Mouse (Mus musculus): ENCODE measurements around the gene Ap2a1.

Gene Ap2a1

GRCm38 (mm10) chr7:44952611-44953306, 23.5 kb upstream of the Ap2a1 start:
- peak; percentile 86 for DNase-seq (ENCODE audit: low spot score)

- peak; percentile 70 for DNase-seq (ENCODE audit: low spot score)
These were observed 22.7 kb upstream of the Ap2a1 start for GRCm38 (mm10) chr7:44951960-44952359.

- DNase-seq (ENCODE audit: low spot score): no peak
These were observed 20.6 kb upstream of the Ap2a1 start for GRCm38 (mm10) chr7:44949922-44950321.

- DNase-seq (ENCODE audit: low spot score): no peak
These were observed 13.6 kb upstream of the Ap2a1 start, which contains the start of gene Tsks for GRCm38 (mm10) chr7:44942904-44943303. Tsks (plus strand) TSS chr7:44943204.

GRCm38 (mm10) chr7:44938680-44939079, 9.4 kb upstream of the Ap2a1 start:
- DNase-seq (ENCODE audit: low spot score): no peak

- DNase-seq (ENCODE audit: low spot score): no peak
These were observed 726 bp downstream of the Ap2a1 start for GRCm38 (mm10) chr7:44928570-44928969.

- DNase-seq (ENCODE audit: low spot score): no peak
These were observed 3.8 kb downstream of the Ap2a1 start for GRCm38 (mm10) chr7:44925468-44925867.

GRCm38 (mm10) chr7:44922530-44922929, 6.8 kb downstream of the Ap2a1 start:
- DNase-seq (ENCODE audit: low spot score): no peak

- no peak for DNase-seq (ENCODE audit: low spot score)
These were observed 10.2 kb downstream of the Ap2a1 start for GRCm38 (mm10) chr7:44919127-44919526.

GRCm38 (mm10) chr7:44918219-44918618, 11.1 kb downstream of the Ap2a1 start:
- no peak for DNase-seq (ENCODE audit: low spot score)

GRCm38 (mm10) chr7:44916881-44917280, 12.4 kb downstream of the Ap2a1 start:
- DNase-seq (ENCODE audit: low spot score): no peak

- no peak for DNase-seq (ENCODE audit: low spot score)
These were observed 13.1 kb downstream of the Ap2a1 start for GRCm38 (mm10) chr7:44916191-44916590.

- DNase-seq (ENCODE audit: low spot score): no peak
These were observed 14.0 kb downstream of the Ap2a1 start for GRCm38 (mm10) chr7:44915314-44915713.

- no peak for DNase-seq (ENCODE audit: low spot score)
These were observed 14.9 kb downstream of the Ap2a1 start for GRCm38 (mm10) chr7:44914396-44914795.

GRCm38 (mm10) chr7:44908706-44909476, 20.4 kb downstream of the Ap2a1 start:
- no peak for DNase-seq (ENCODE audit: low spot score)

GRCm38 (mm10) chr7:44905430-44905829, 23.9 kb downstream of the Ap2a1 start:
- no peak for DNase-seq (ENCODE audit: low spot score)

GRCm38 (mm10) chr7:44901230-44901722, 28.0 kb downstream of the Ap2a1 start:
- no peak for DNase-seq (ENCODE audit: low spot score)

GRCm38 (mm10) chr7:44900632-44901031, 28.7 kb downstream of the Ap2a1 start:
- DNase-seq (ENCODE audit: low spot score): no peak

GRCm38 (mm10) chr7:44898607-44899006, 30.7 kb downstream of the Ap2a1 start:
- no peak for DNase-seq (ENCODE audit: low spot score)

- DNase-seq (ENCODE audit: low spot score): no peak
These were observed 32.8 kb downstream of the Ap2a1 start for GRCm38 (mm10) chr7:44896499-44896898.

- peak; percentile 93 for DNase-seq (ENCODE audit: low spot score)
These were observed 33.5 kb downstream of the Ap2a1 start, which contains the start of gene Fuz for GRCm38 (mm10) chr7:44895593-44896434. Fuz (plus strand) TSS chr7:44896079.

GRCm38 (mm10) chr7:44895206-44895592, 34.1 kb downstream of the Ap2a1 start:
- no peak for DNase-seq (ENCODE audit: low spot score)
